ENCODE assay signal across 26 mouse cellular contexts in the genomic region with DNA sequence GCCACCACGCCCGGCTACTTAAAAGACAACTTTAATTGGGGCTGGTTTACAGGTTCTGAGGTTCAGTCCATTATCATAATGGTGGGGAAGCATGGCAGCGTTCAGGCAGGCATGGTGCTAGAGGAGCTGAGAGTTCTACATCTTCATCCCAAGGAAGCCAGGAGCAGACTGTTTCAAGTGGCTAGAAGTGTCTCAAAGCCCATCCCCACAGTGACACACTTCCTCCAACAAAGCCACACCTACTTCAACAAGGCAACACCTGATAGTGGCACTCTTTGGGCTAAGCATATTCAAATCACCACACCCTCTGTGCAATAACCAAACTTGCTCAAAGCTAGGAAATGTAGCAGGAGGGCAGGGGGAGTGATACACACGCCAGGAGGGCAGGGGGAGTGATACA. TPM values are rescaled to one million over a fixed set of nuclear protein-coding genes. Genes with fewer than 3 reads are reported as not detected.
A peak's percentile ranks its signal among the peaks of the same experiment; 100 is the strongest.
DNase-seq lines count a peak whose midpoint lies in the region; ATAC-seq and TF ChIP-seq lines count a peak whose summit lies in the region.
"Had no signal": no experiment of that assay in that cellular context is flagged by ENCODE, and none has a peak within 500 bp of the region (broad histone marks: within the 10 kb centered on the region; RNA-seq: fewer than 3 reads in every experiment).

No protein-coding gene starts in this region.

- DNase-seq in heart, adult 11 months = peak; percentile 83
- peak; percentile 78 for DNase-seq in lung, postnatal 0 days (ENCODE audit: low spot score)
- no peak for DNase-seq in lung, postnatal 14 days
- no peak for DNase-seq in liver, embryonic 13.5 days
- DNase-seq in right cerebral cortex, postnatal 10 days (ENCODE audit: low spot score in 2 of 2) = no peak
- DNase-seq in heart, postnatal 14 days = no peak
- no peak for DNase-seq in ovary, postnatal 36 days (ENCODE audit: low spot score)
- DNase-seq: adrenal gland, postnatal 25 days; cerebellum, adult 9-11 months; gastrocnemius, postnatal 14 days; heart, adult 2 months; heart, postnatal 36 days; kidney, adult 11 months; kidney, postnatal 36 days; layer of hippocampus, postnatal 36 days; lung, embryonic 14.5 days; right cerebral cortex, postnatal 14 days had no signal

- intact Hi-C loops in heart, postnatal 14 days (cut with DNase I) = loop anchor here (5.0 to 10.0 kb wide), 4 partner anchors 77 to 367 kb away; no protein-coding TSS in a partner anchor

- WGBS in heart, embryonic 11.5 days (ENCODE audit: insufficient replicate concordance) = 54% methylated on average over 4 of the region's 4 CpGs
- 48% methylated on average over 4 of the region's 4 CpGs for WGBS in lung, postnatal 0 days
- 50% methylated on average over 4 of the region's 4 CpGs for WGBS in liver, embryonic 13.5 days (ENCODE audit: insufficient replicate concordance)

- no peak overlapping the region for H3K9ac ChIP-seq in heart, embryonic 11.5 days (ENCODE audit: low read depth, low read length)
- no peak overlapping the region for H3K9ac ChIP-seq in lung, postnatal 0 days (replicated peaks; ENCODE audit: low read depth)
- H3K9ac ChIP-seq in liver, embryonic 13.5 days = no peak overlapping the region
- H3K9ac ChIP-seq: forebrain, embryonic 15.5 days; hindbrain, embryonic 13.5 days; kidney, embryonic 15.5 days; limb, embryonic 13.5 days; lung, embryonic 14.5 days; midbrain, embryonic 12.5 days had no signal

- no peak for ATAC-seq in heart, embryonic 11.5 days (replicated peaks; ENCODE audit: insufficient number of reproducible peaks, low FRiP score, low TSS enrichment)
- peak; percentile 94 for ATAC-seq in lung, postnatal 0 days
- peak; percentile 43; the same call in 1 of the 2 replicates for ATAC-seq in liver, embryonic 13.5 days (ENCODE audit: low read depth)
- ATAC-seq: forebrain, embryonic 15.5 days had no signal

- peaks cover 14% of the 10 kb centered on the region for H3K27me3 ChIP-seq in heart, embryonic 11.5 days (ENCODE audit: control insufficient read depth, insufficient read depth, low read length)
- no peaks in the 10 kb centered on the region for H3K27me3 ChIP-seq in lung, postnatal 0 days (replicated peaks; ENCODE audit: insufficient read depth, low read length)
- H3K27me3 ChIP-seq in liver, embryonic 13.5 days = peaks cover 7% of the 10 kb centered on the region; the same call in 1 of the 2 replicates
- H3K27me3 ChIP-seq: forebrain, embryonic 15.5 days; hindbrain, embryonic 13.5 days; kidney, embryonic 15.5 days; limb, embryonic 13.5 days had no signal

- H3K9me3 ChIP-seq in heart, embryonic 11.5 days (replicated peaks; ENCODE audit: control insufficient read depth, low read length) = no peaks in the 10 kb centered on the region
- no peaks in the 10 kb centered on the region for H3K9me3 ChIP-seq in lung, postnatal 0 days (ENCODE audit: low read length)
- H3K9me3 ChIP-seq in liver, embryonic 13.5 days (replicated peaks) = no peaks in the 10 kb centered on the region
- H3K9me3 ChIP-seq: embryonic facial prominence, embryonic 10.5 days; forebrain, embryonic 15.5 days; hindbrain, embryonic 13.5 days; kidney, embryonic 15.5 days; limb, embryonic 13.5 days; midbrain, embryonic 12.5 days had no signal

- TF ChIP-seq EP300 in lung, postnatal 0 days (IDR thresholded peaks at IDR 0.05) = no peak

- H3K4me1 ChIP-seq in heart, embryonic 11.5 days (ENCODE audit: control insufficient read depth, insufficient read depth, low read length) = 0 out of 2 replicates have a peak, but pooled peaks cover 3% of the 10 kb centered on the region
- H3K4me1 ChIP-seq in lung, postnatal 0 days (ENCODE audit: insufficient read depth, low read depth, low read length) = no peaks in the 10 kb centered on the region
- peaks cover 13% of the 10 kb centered on the region for H3K4me1 ChIP-seq in liver, embryonic 13.5 days (replicated peaks)
- H3K4me1 ChIP-seq: forebrain, embryonic 15.5 days; hindbrain, embryonic 13.5 days; limb, embryonic 13.5 days; midbrain, embryonic 12.5 days had no signal

- no peak overlapping the region for H3K4me3 ChIP-seq in heart, embryonic 11.5 days (ENCODE audit: low read depth, low read length)
- H3K4me3 ChIP-seq in lung, postnatal 0 days (ENCODE audit: low read depth, low read length) = no peak overlapping the region
- no peak overlapping the region for H3K4me3 ChIP-seq in liver, embryonic 13.5 days (replicated peaks)
- H3K4me3 ChIP-seq: embryonic facial prominence, embryonic 10.5 days; forebrain, embryonic 15.5 days; heart, adult 2 months; hindbrain, embryonic 13.5 days; kidney, embryonic 15.5 days; limb, embryonic 13.5 days; midbrain, embryonic 12.5 days had no signal

- H3K4me2 ChIP-seq in heart, embryonic 11.5 days = no peak overlapping the region
- H3K4me2 ChIP-seq in lung, postnatal 0 days (replicated peaks; ENCODE audit: low read depth, low read length) = no peak overlapping the region
- H3K4me2 ChIP-seq in liver, embryonic 13.5 days = no peak overlapping the region
- H3K4me2 ChIP-seq: forebrain, embryonic 15.5 days; hindbrain, embryonic 13.5 days; kidney, embryonic 15.5 days; limb, embryonic 13.5 days; lung, embryonic 14.5 days; midbrain, embryonic 12.5 days had no signal

- TF ChIP-seq CTCF in lung, postnatal 0 days (IDR thresholded peaks at IDR 0.05) = no peak

- no peaks in the 10 kb centered on the region for H3K36me3 ChIP-seq in heart, embryonic 11.5 days (ENCODE audit: control insufficient read depth, insufficient read depth, low read length)
- no peaks in the 10 kb centered on the region for H3K36me3 ChIP-seq in lung, postnatal 0 days (ENCODE audit: insufficient read depth, low read length)
- H3K36me3 ChIP-seq in liver, embryonic 13.5 days = no peaks in the 10 kb centered on the region
- H3K36me3 ChIP-seq: embryonic facial prominence, embryonic 10.5 days; forebrain, embryonic 15.5 days; hindbrain, embryonic 13.5 days; kidney, embryonic 15.5 days; limb, embryonic 13.5 days; midbrain, embryonic 12.5 days had no signal

- H3K27ac ChIP-seq in heart, embryonic 11.5 days (ENCODE audit: low read depth, low read length) = no peak overlapping the region
- H3K27ac ChIP-seq in lung, postnatal 0 days (ENCODE audit: low read length) = peak overlapping the region; percentile 88
- H3K27ac ChIP-seq in liver, embryonic 13.5 days = no peak overlapping the region
- H3K27ac ChIP-seq: embryonic facial prominence, embryonic 10.5 days; forebrain, embryonic 15.5 days; heart, adult 2 months; hindbrain, embryonic 13.5 days; kidney, embryonic 15.5 days; limb, embryonic 13.5 days; midbrain, embryonic 12.5 days; stomach, postnatal 0 days had no signal

RNA-seq across cellular contexts. Expression of a gene that starts 6.1 kb away (rescaled TPM):
- 30.1 and 43.2 TPM in 2 replicates for polyA plus RNA-seq in heart, embryonic 11.5 days (2014; fragmentation: Nextera tagmentation; extraction: Ambion mirVana)
- polyA plus RNA-seq in lung, postnatal 0 days (2015; fragmentation: Nextera tagmentation; extraction: Ambion mirVana) = 186 and 211 TPM in 2 replicates
- 8.1 and 8.9 TPM in 2 replicates for polyA plus RNA-seq in liver, embryonic 13.5 days (2015; fragmentation: Nextera tagmentation; extraction: Ambion mirVana)
- total RNA-seq in heart, postnatal 14 days (2021) = 100 to 1,000 TPM in 1 of 2 experiments, 10 to 100 TPM in 1; 96.9 to 104 TPM

RNA-seq across cellular contexts. Expression of a gene that starts 20.2 kb away (rescaled TPM):
- 654 and 701 TPM in 2 replicates for polyA plus RNA-seq in heart, embryonic 11.5 days (2014; fragmentation: Nextera tagmentation; extraction: Ambion mirVana)
- polyA plus RNA-seq in lung, postnatal 0 days (2015; fragmentation: Nextera tagmentation; extraction: Ambion mirVana) = 906 and 1,023 TPM in 2 replicates
- 614 and 696 TPM in 2 replicates for polyA plus RNA-seq in liver, embryonic 13.5 days (2015; fragmentation: Nextera tagmentation; extraction: Ambion mirVana)
- 100 to 1,000 TPM; 736 to 815 TPM for total RNA-seq in heart, postnatal 14 days (2021)

RNA-seq across cellular contexts. Expression of a gene that starts 20.2 kb away (rescaled TPM):
- polyA plus RNA-seq in heart, embryonic 11.5 days (2014; fragmentation: Nextera tagmentation; extraction: Ambion mirVana) = 457 and 481 TPM in 2 replicates
- 455 and 501 TPM in 2 replicates for polyA plus RNA-seq in lung, postnatal 0 days (2015; fragmentation: Nextera tagmentation; extraction: Ambion mirVana)
- polyA plus RNA-seq in liver, embryonic 13.5 days (2015; fragmentation: Nextera tagmentation; extraction: Ambion mirVana) = 250 and 284 TPM in 2 replicates
- 100 to 1,000 TPM; 544 to 555 TPM for total RNA-seq in heart, postnatal 14 days (2021)

RNA-seq across cellular contexts. Expression of a gene that starts 22.6 kb away (rescaled TPM):
- 7.6 and 10.5 TPM in 2 replicates for polyA plus RNA-seq in heart, embryonic 11.5 days (2014; fragmentation: Nextera tagmentation; extraction: Ambion mirVana)
- 125 and 137 TPM in 2 replicates for polyA plus RNA-seq in lung, postnatal 0 days (2015; fragmentation: Nextera tagmentation; extraction: Ambion mirVana)
- 18.9 and 20.2 TPM in 2 replicates for polyA plus RNA-seq in liver, embryonic 13.5 days (2015; fragmentation: Nextera tagmentation; extraction: Ambion mirVana)
- 10 to 100 TPM; 20.5 to 31.6 TPM for total RNA-seq in heart, postnatal 14 days (2021)
- total RNA-seq: neutrophil, adult 5-6 weeks had no signal

RNA-seq across cellular contexts. Expression of a gene that starts 38.7 kb away (rescaled TPM):
- polyA plus RNA-seq in heart, embryonic 11.5 days (2014; fragmentation: Nextera tagmentation; extraction: Ambion mirVana) = 60.8 and 63.9 TPM in 2 replicates
- 37.6 and 39.3 TPM in 2 replicates for polyA plus RNA-seq in lung, postnatal 0 days (2015; fragmentation: Nextera tagmentation; extraction: Ambion mirVana)
- 19.9 and 22.0 TPM in 2 replicates for polyA plus RNA-seq in liver, embryonic 13.5 days (2015; fragmentation: Nextera tagmentation; extraction: Ambion mirVana)
- total RNA-seq in heart, postnatal 14 days (2021) = 10 to 100 TPM; 25.0 to 26.6 TPM

Comparison
In these comparisons a context has a peak if more than half of its experiments do, and no peak if none do; other contexts are left out.
1. DNase-seq: peak in heart, adult 11 months (single experiment) and lung, postnatal 0 days (single experiment); none in lung, postnatal 14 days (single experiment), liver, embryonic 13.5 days (single experiment), right cerebral cortex, postnatal 10 days (0 of 2), heart, postnatal 14 days (0 of 2) and ovary, postnatal 36 days (single experiment).